ENCODE assay signal across 12 mouse cellular contexts in genomic region chr6:91145572-91145971, GRCm38 (mm10). TPM values are rescaled to one million over a fixed set of nuclear protein-coding genes. Genes with fewer than 3 reads are reported as not detected.
DNase-seq lines count a peak whose midpoint lies in the region; ATAC-seq and TF ChIP-seq lines count a peak whose summit lies in the region.
"Had no signal": no experiment of that assay in that cellular context is flagged by ENCODE, and none has a peak within 500 bp of the region (broad histone marks: within the 10 kb centered on the region; RNA-seq: fewer than 3 reads in every experiment).

No protein-coding gene starts in this region.

- TF ChIP-seq EP300 in stomach, postnatal 0 days (optimal IDR thresholded peaks at IDR 0.05) = no peak

- H3K4me2 ChIP-seq in kidney, embryonic 16.5 days (replicated peaks; ENCODE audit: low read depth, low read length) = no peak overlapping the region
- H3K4me2 ChIP-seq in hindbrain, embryonic 16.5 days (ENCODE audit: low read length) = no peak overlapping the region
- no peak overlapping the region for H3K4me2 ChIP-seq in midbrain, postnatal 0 days (ENCODE audit: low read depth, low read length, poor library complexity, severe bottlenecking)
- no peak overlapping the region for H3K4me2 ChIP-seq in stomach, postnatal 0 days (replicated peaks; ENCODE audit: low read depth)
- H3K4me2 ChIP-seq: lung, embryonic 14.5 days had no signal

- 0 out of 2 replicates have a peak overlapping the region, but pooled peaks have one; percentile 28 for H3K27ac ChIP-seq in kidney, embryonic 16.5 days (ENCODE audit: low read length)
- H3K27ac ChIP-seq in hindbrain, embryonic 16.5 days (ENCODE audit: low read depth, low read length) = peak overlapping the region; percentile 8; the same call in 1 of the 2 replicates
- peak overlapping the region; percentile 19; the same call in 1 of the 2 replicates for H3K27ac ChIP-seq in midbrain, postnatal 0 days (ENCODE audit: low read depth, low read length)
- H3K27ac ChIP-seq in stomach, postnatal 0 days (replicated peaks) = no peak overlapping the region

- no peaks in the 10 kb centered on the region for H3K27me3 ChIP-seq in kidney, embryonic 16.5 days (ENCODE audit: insufficient read depth, low read length)
- H3K27me3 ChIP-seq in hindbrain, embryonic 16.5 days (replicated peaks; ENCODE audit: control insufficient read depth, insufficient read depth, low read length) = no peaks in the 10 kb centered on the region
- H3K27me3 ChIP-seq in midbrain, postnatal 0 days (ENCODE audit: insufficient read depth, low read length) = no peaks in the 10 kb centered on the region
- no peaks in the 10 kb centered on the region for H3K27me3 ChIP-seq in stomach, postnatal 0 days (ENCODE audit: control insufficient read depth, insufficient read depth, low read length)

- H3K36me3 ChIP-seq in kidney, embryonic 16.5 days (ENCODE audit: insufficient read depth, low read length) = no peaks in the 10 kb centered on the region
- H3K36me3 ChIP-seq in hindbrain, embryonic 16.5 days (ENCODE audit: control insufficient read depth, insufficient read depth, low read length) = no peaks in the 10 kb centered on the region
- H3K36me3 ChIP-seq in midbrain, postnatal 0 days (ENCODE audit: insufficient read depth, low read length) = no peaks in the 10 kb centered on the region
- H3K36me3 ChIP-seq in stomach, postnatal 0 days (ENCODE audit: control insufficient read depth, insufficient read depth, low read length) = no peaks in the 10 kb centered on the region

- WGBS in kidney, embryonic 16.5 days = 72% methylated on average over 5 of the region's 5 CpGs
- WGBS in hindbrain, embryonic 16.5 days = 55% methylated on average over 5 of the region's 5 CpGs
- WGBS in midbrain, postnatal 0 days = 57% methylated on average over 5 of the region's 5 CpGs
- WGBS in stomach, postnatal 0 days = 73% methylated on average over 5 of the region's 5 CpGs

- peak; percentile 41 for DNase-seq in adrenal gland, adult 2 months
- no peak for DNase-seq in adrenal gland, adult 18-20 months (ENCODE audit: low spot score in 2 of 2)
- no peak for DNase-seq in kidney, postnatal 36 days
- no peak for DNase-seq in midbrain, postnatal 0 days (ENCODE audit: low spot score)
- no peak for DNase-seq in stomach, postnatal 0 days (ENCODE audit: low spot score)
- DNase-seq in left cerebral cortex, adult 11 months (ENCODE audit: low spot score) = no peak
- DNase-seq: cerebellum, postnatal 10 days; heart, adult 11 months; lung, embryonic 14.5 days; right cerebral cortex, postnatal 14 days had no signal

- H3K4me1 ChIP-seq in kidney, embryonic 16.5 days (ENCODE audit: insufficient read depth, low read length) = peaks cover 23% of the 10 kb centered on the region; the same call in 1 of the 2 replicates
- peaks cover 17% of the 10 kb centered on the region for H3K4me1 ChIP-seq in hindbrain, embryonic 16.5 days (ENCODE audit: control insufficient read depth, insufficient read depth, low read depth, low read length)
- H3K4me1 ChIP-seq in midbrain, postnatal 0 days (ENCODE audit: insufficient read depth, low read length) = peaks cover 14% of the 10 kb centered on the region; the same call in 1 of the 2 replicates
- no peaks in the 10 kb centered on the region for H3K4me1 ChIP-seq in stomach, postnatal 0 days (replicated peaks; ENCODE audit: control insufficient read depth, insufficient read depth)

- 0 out of 2 replicates have a peak, but pooled peaks have one; percentile 2 for TF ChIP-seq CTCF in midbrain, postnatal 0 days (IDR thresholded peaks at IDR 0.05)
- no peak for TF ChIP-seq CTCF in stomach, postnatal 0 days (IDR thresholded peaks at IDR 0.05; ENCODE audit: low read depth)

- ATAC-seq in kidney, embryonic 16.5 days (ENCODE audit: low FRiP score, low TSS enrichment) = 0 out of 2 replicates have a peak, but pooled peaks have one; percentile 19
- ATAC-seq in hindbrain, embryonic 16.5 days = no peak
- ATAC-seq in midbrain, postnatal 0 days (ENCODE audit: low FRiP score) = no peak
- no peak for ATAC-seq in stomach, postnatal 0 days (ENCODE audit: low FRiP score, low TSS enrichment)

- H3K4me3 ChIP-seq in kidney, embryonic 16.5 days (ENCODE audit: low read length) = no peak overlapping the region
- no peak overlapping the region for H3K4me3 ChIP-seq in hindbrain, embryonic 16.5 days (ENCODE audit: low read length)
- H3K4me3 ChIP-seq in midbrain, postnatal 0 days (ENCODE audit: low read depth, low read length) = no peak overlapping the region
- no peak overlapping the region for H3K4me3 ChIP-seq in stomach, postnatal 0 days (ENCODE audit: low read depth, low read length)

- no peak overlapping the region for H3K9ac ChIP-seq in kidney, embryonic 16.5 days (replicated peaks; ENCODE audit: low read length)
- no peak overlapping the region for H3K9ac ChIP-seq in hindbrain, embryonic 16.5 days (ENCODE audit: low read depth, low read length)
- H3K9ac ChIP-seq in midbrain, postnatal 0 days (replicated peaks; ENCODE audit: low read length, poor library complexity, severe bottlenecking) = no peak overlapping the region
- no peak overlapping the region for H3K9ac ChIP-seq in stomach, postnatal 0 days (ENCODE audit: low read length)
- H3K9ac ChIP-seq: lung, embryonic 14.5 days had no signal

- no peaks in the 10 kb centered on the region for H3K9me3 ChIP-seq in kidney, embryonic 16.5 days (ENCODE audit: low read length)
- H3K9me3 ChIP-seq in hindbrain, embryonic 16.5 days (ENCODE audit: control insufficient read depth, low read length) = no peaks in the 10 kb centered on the region
- no peaks in the 10 kb centered on the region for H3K9me3 ChIP-seq in midbrain, postnatal 0 days (ENCODE audit: low read length)
- H3K9me3 ChIP-seq in stomach, postnatal 0 days (ENCODE audit: control insufficient read depth, low read length) = no peaks in the 10 kb centered on the region

RNA-seq across cellular contexts. Expression of gene Hdac11, which starts 10.9 kb away (rescaled TPM):
- total RNA-seq in adrenal gland, adult 2 months (2021) = 10 to 100 TPM in 1 of 2 experiments, 1 to 10 TPM in 1; 6.9 to 14.6 TPM
- 8.1 and 11.8 TPM in 2 replicates for polyA plus RNA-seq in adrenal gland, adult 2 months (2012; rRNA removed)
- 10 to 100 TPM in 1 of 2 experiments, 1 to 10 TPM in 1; 7.1 to 10.9 TPM for total RNA-seq in adrenal gland, adult 18-20 months (2021)
- 15.5 and 15.7 TPM in 2 replicates for polyA plus RNA-seq in kidney, embryonic 16.5 days (2015; fragmentation: Nextera tagmentation; extraction: Ambion mirVana)
- 50.1 and 53.5 TPM in 2 replicates for polyA plus RNA-seq in hindbrain, embryonic 16.5 days (2015; fragmentation: Nextera tagmentation; extraction: Ambion mirVana)
- 104 and 121 TPM in 2 replicates for total RNA-seq in midbrain, postnatal 0 days (2014; rRNA removed)
- 55.2 and 59.1 TPM in 2 replicates for polyA plus RNA-seq in midbrain, postnatal 0 days (2015; fragmentation: Nextera tagmentation; extraction: Ambion mirVana)
- polyA plus RNA-seq in stomach, postnatal 0 days (2015; fragmentation: Nextera tagmentation; extraction: Ambion mirVana) = 6.5 and 7.1 TPM in 2 replicates

RNA-seq across cellular contexts. Expression of gene Nup210, which starts 28.9 kb away (rescaled TPM):
- 1 to 10 TPM; 4.1 to 4.5 TPM for total RNA-seq in adrenal gland, adult 2 months (2021)
- polyA plus RNA-seq in adrenal gland, adult 2 months (2012; rRNA removed) = 6.3 and 6.7 TPM in 2 replicates
- 1 to 10 TPM; 3.9 to 4.6 TPM for total RNA-seq in adrenal gland, adult 18-20 months (2021)
- 26.4 and 29.4 TPM in 2 replicates for polyA plus RNA-seq in kidney, embryonic 16.5 days (2015; fragmentation: Nextera tagmentation; extraction: Ambion mirVana)
- polyA plus RNA-seq in hindbrain, embryonic 16.5 days (2015; fragmentation: Nextera tagmentation; extraction: Ambion mirVana) = 15.0 and 21.2 TPM in 2 replicates
- total RNA-seq in midbrain, postnatal 0 days (2014; rRNA removed) = 58.3 and 67.8 TPM in 2 replicates
- 16.2 and 17.2 TPM in 2 replicates for polyA plus RNA-seq in midbrain, postnatal 0 days (2015; fragmentation: Nextera tagmentation; extraction: Ambion mirVana)
- polyA plus RNA-seq in stomach, postnatal 0 days (2015; fragmentation: Nextera tagmentation; extraction: Ambion mirVana) = 2.2 and 2.4 TPM in 2 replicates
